ENCODE assay signal across 10 mouse cellular contexts in genomic region chr5:71502058-71502678, GRCm38 (mm10). TPM values are rescaled to one million over a fixed set of nuclear protein-coding genes. Genes with fewer than 3 reads are reported as not detected.
DNase-seq lines count a peak whose midpoint lies in the region; ATAC-seq lines count a peak whose summit lies in the region.
"Had no signal": no experiment of that assay in that cellular context is flagged by ENCODE, and none has a peak within 500 bp of the region (broad histone marks: within the 10 kb centered on the region; RNA-seq: fewer than 3 reads in every experiment).

No protein-coding gene starts in this region.

- no peaks in the 10 kb centered on the region for H3K4me1 ChIP-seq in forebrain, embryonic 13.5 days
- no peaks in the 10 kb centered on the region for H3K4me1 ChIP-seq in neural tube, embryonic 11.5 days (ENCODE audit: control insufficient read depth, insufficient read depth, low read length)

- no peaks in the 10 kb centered on the region for H3K27me3 ChIP-seq in forebrain, embryonic 13.5 days
- H3K27me3 ChIP-seq in neural tube, embryonic 11.5 days (ENCODE audit: control insufficient read depth, insufficient read depth, low read length): no peaks in the 10 kb centered on the region

- DNase-seq in urinary bladder, postnatal 14 days (ENCODE audit: low spot score): peak; percentile 36
- no peak for DNase-seq in urinary bladder, adult 2 months (ENCODE audit: low spot score)
- DNase-seq in c-Kit-positive CD71-positive TER-119-negative erythroid progenitor cells, embryonic 14.5 days (ENCODE audit: low read depth): peak; percentile 15
- peak; percentile 37 for DNase-seq in hindlimb bud, embryonic 11.5 days (ENCODE audit: extremely low spot score, low read depth, low spot score)
- DNase-seq in left cerebral cortex, postnatal 25 days (ENCODE audit: low spot score in 2 of 2): peak; percentile 85 to 86
- DNase-seq in neural tube, embryonic 11.5 days (ENCODE audit: low spot score): peak; percentile 68

- no peak overlapping the region for H3K4me3 ChIP-seq in forebrain, embryonic 13.5 days
- no peak overlapping the region for H3K4me3 ChIP-seq in neural tube, embryonic 11.5 days (ENCODE audit: low read depth, low read length)

- H3K9ac ChIP-seq in forebrain, embryonic 13.5 days: no peak overlapping the region
- H3K9ac ChIP-seq in neural tube, embryonic 11.5 days (ENCODE audit: low read length): no peak overlapping the region

- H3K4me2 ChIP-seq in forebrain, embryonic 13.5 days: no peak overlapping the region
- no peak overlapping the region for H3K4me2 ChIP-seq in neural tube, embryonic 11.5 days (ENCODE audit: low read depth)

- H3K36me3 ChIP-seq in forebrain, embryonic 13.5 days (ENCODE audit: poor library complexity, severe bottlenecking): no peaks in the 10 kb centered on the region
- H3K36me3 ChIP-seq in neural tube, embryonic 11.5 days (ENCODE audit: control insufficient read depth, insufficient read depth, low read length): no peaks in the 10 kb centered on the region

- intact Hi-C loops in left cerebral cortex, postnatal 25 days (cut with DNase I): loop anchor here (2.0 to 10.0 kb wide), 5 partner anchors 165 to 765 kb away; no protein-coding TSS in a partner anchor

- peak; percentile 82 for ATAC-seq in forebrain, embryonic 13.5 days
- peak; percentile 45; the same call in 1 of the 2 replicates for ATAC-seq in neural tube, embryonic 11.5 days (ENCODE audit: insufficient read depth, low FRiP score, low TSS enrichment)
- no peak for ATAC-seq in activated CD4-positive, CD25-positive, alpha-beta regulatory T cell, adult 4 months

- H3K9me3 ChIP-seq in forebrain, embryonic 13.5 days (replicated peaks): no peaks in the 10 kb centered on the region
- no peaks in the 10 kb centered on the region for H3K9me3 ChIP-seq in neural tube, embryonic 11.5 days (ENCODE audit: control insufficient read depth, low read length)

- WGBS in forebrain, embryonic 13.5 days: 25% methylated on average over 6 of the region's 6 CpGs
- WGBS in neural tube, embryonic 11.5 days: 26% methylated on average over 6 of the region's 6 CpGs

- no peak overlapping the region for H3K27ac ChIP-seq in forebrain, embryonic 13.5 days
- no peak overlapping the region for H3K27ac ChIP-seq in neural tube, embryonic 11.5 days (ENCODE audit: low read depth, low read length)

RNA-seq across cellular contexts. Expression of gene Cox7b2, which starts 45.8 kb away (rescaled TPM):
- polyA plus RNA-seq in urinary bladder, adult 2 months (2012; rRNA removed): not detected in 2 replicates
- not detected in 2 replicates for polyA plus RNA-seq in forebrain, embryonic 13.5 days (2015; fragmentation: Nextera tagmentation; extraction: Ambion mirVana)
- not detected for total RNA-seq in left cerebral cortex, postnatal 25 days (2021)
- not detected in 2 replicates for polyA plus RNA-seq in neural tube, embryonic 11.5 days (2014; fragmentation: Nextera tagmentation; extraction: Ambion mirVana)
- not detected for polyA plus RNA-seq in activated CD4-positive, CD25-positive, alpha-beta regulatory T cell, adult 4 months (2017; shearing (Covaris generic))
- total RNA-seq: gastrocnemius, postnatal 36 days had no signal
- polyA plus RNA-seq: small intestine, adult 2 months had no signal
